Mouse (Mus musculus) midbrain, postnatal 0 days (tissue): ENCODE data around the gene Pitpnc1. TPM values are rescaled to one million over a fixed set of nuclear protein-coding genes. Genes with fewer than 3 reads are reported as not detected.

ENCODE experiments used
- ATAC-seq: fragments of 200-750 bp; cut with Nextera tagmentation; 2 replicates; pipeline ENCODE4 v1.8.0; 2017; ENCODE audit warnings: moderate number of reproducible peaks, mild to moderate bottlenecking, moderate TSS enrichment, moderate library complexity; ENCODE audit not compliant: low FRiP score
- DNase-seq: peaks from one replicate; pipeline ENCODE4 v3.0.0-alpha.2; 2015; ENCODE audit warnings: low spot score
- H3K27ac ChIP-seq: fragments of 300-500 bp; sonication (generic); 2 replicates; pipeline ENCODE4 v1.5.1; 2014; ENCODE audit warnings: low read depth, mild to moderate bottlenecking, low read length, mixed read lengths
- H3K27me3 ChIP-seq: fragments of 300-500 bp; sonication (generic); 2 replicates; pipeline ENCODE4 v1.6.1; 2014; ENCODE audit warnings: low read length, control low read depth, mixed read lengths; ENCODE audit not compliant: insufficient read depth
- H3K36me3 ChIP-seq: fragments of 300-500 bp; sonication (generic); 2 replicates; pipeline ENCODE4 v1.6.1; 2014; ENCODE audit warnings: low read length, control low read depth, mixed read lengths; ENCODE audit not compliant: insufficient read depth
- H3K4me1 ChIP-seq: fragments of 300-500 bp; sonication (generic); 2 replicates; pipeline ENCODE4 v1.6.1; 2014; ENCODE audit warnings: mild to moderate bottlenecking, control low read depth, antibody characterized with exemption, low read length, mixed read lengths; ENCODE audit not compliant: insufficient read depth
- H3K4me2 ChIP-seq: fragments of 300-500 bp; sonication (generic); 2 replicates; pipeline ENCODE4 v1.6.1; 2014; ENCODE audit warnings: low read depth, mild to moderate bottlenecking, low read length, mixed read lengths; ENCODE audit not compliant: poor library complexity, severe bottlenecking
- H3K4me3 ChIP-seq: fragments of 300-500 bp; sonication (generic); 2 replicates; pipeline ENCODE4 v1.5.1; 2014; ENCODE audit warnings: low read depth, mild to moderate bottlenecking, low read length, moderate library complexity
- H3K9ac ChIP-seq: fragments of 300-500 bp; sonication (generic); replicated peaks from 2 replicates; pipeline ENCODE4 v1.6.1; 2014; ENCODE audit warnings: mild to moderate bottlenecking, low read length, moderate library complexity, mixed read lengths; ENCODE audit not compliant: poor library complexity, severe bottlenecking
- H3K9me3 ChIP-seq: fragments of 300-500 bp; sonication (generic); 2 replicates; pipeline ENCODE4 v1.6.1; 2016; ENCODE audit warnings: low read length, control low read depth
- CTCF ChIP-seq: IDR thresholded peaks from 2 replicates; pipeline ENCODE4 v1.5.1; 2016; ENCODE audit warnings: antibody characterized with exemption, mild to moderate bottlenecking
- WGBS: fragments of 180-500 bp; shearing (Covaris S2); extraction: QIAGEN DNeasy Blood & Tissue Kit; methylation state at CpG from one replicate; pipeline ENCODE4 v1.1.7; 2014; 5-methylcytosine and 5-hydroxymethylcytosine counted together
- polyA plus RNA-seq: library from polyadenylated mRNA; unstranded; fragments of >200 nt; fragmentation: Nextera tagmentation; extraction: Ambion mirVana; gene quantifications from 2 replicates; pipeline ENCODE4 v1.2.1, GENCODE M21; 2015
- total RNA-seq: library from RNA; depleted of rRNA; stranded (reverse); fragments of >200 nt; gene quantifications from 2 replicates; pipeline ENCODE4 v1.2.3, GENCODE M21; 2014

Pitpnc1 gene
- total and polyA plus RNA-seq, 2 experiments from 2014 or later: 54.0 to 56.5 TPM

GRCm38 (mm10) chr11:107465041-107465440 is 5.5 kb downstream of the Pitpnc1 start:
- Histone ChIP-seq H3K27ac (no peak overlapping the region), H3K4me1 (peaks cover 6% of the 10 kb centered on the region), H3K27me3 (no peaks in the 10 kb centered on the region), H3K36me3 (no peaks in the 10 kb centered on the region), H3K9ac (no peak overlapping the region), H3K4me2 (no peak overlapping the region), H3K4me3 (no peak overlapping the region), H3K9me3 (no peaks in the 10 kb centered on the region)
- no peak for TF ChIP-seq CTCF
- DNase-seq (no peak), ATAC-seq (no peak)
- WGBS: 93% methylated on average over 4 of the region's 4 CpGs

- no peak for TF ChIP-seq CTCF
- H3K27ac ChIP-seq: no peak overlapping the region
- H3K4me3 ChIP-seq: no peak overlapping the region
Measured at GRCm38 (mm10) chr11:107464141-107464540, 6.4 kb downstream of the Pitpnc1 start.

GRCm38 (mm10) chr11:107463251-107463681 is 7.2 kb downstream of the Pitpnc1 start:
- WGBS: 86% methylated on average over 12 of the region's 12 CpGs
- Histone ChIP-seq H3K27ac (no peak overlapping the region), H3K27me3 (no peaks in the 10 kb centered on the region), H3K36me3 (no peaks in the 10 kb centered on the region), H3K4me3 (no peak overlapping the region), H3K9ac (no peak overlapping the region), H3K9me3 (no peaks in the 10 kb centered on the region), H3K4me1 (peaks cover 4% of the 10 kb centered on the region), H3K4me2 (no peak overlapping the region)
- no peak for DNase-seq
- no peak for TF ChIP-seq CTCF
- ATAC-seq: no peak

More at GRCm38 (mm10) chr11:107464141-107464540, 6.4 kb downstream of the Pitpnc1 start:
- Histone ChIP-seq H3K36me3 (no peaks in the 10 kb centered on the region), H3K27me3 (no peaks in the 10 kb centered on the region), H3K4me1 (peaks cover 6% of the 10 kb centered on the region), H3K9me3 (no peaks in the 10 kb centered on the region), H3K4me2 (no peak overlapping the region), H3K9ac (no peak overlapping the region)
- WGBS: 47% methylated on average over 6 of the region's 6 CpGs
- ATAC-seq: no peak
- DNase-seq: peak; percentile 27

GRCm38 (mm10) chr11:107462478-107462877 is 8.0 kb downstream of the Pitpnc1 start:
- Histone ChIP-seq H3K27me3 (no peaks in the 10 kb centered on the region), H3K27ac (no peak overlapping the region), H3K36me3 (no peaks in the 10 kb centered on the region), H3K9ac (no peak overlapping the region), H3K4me3 (no peak overlapping the region), H3K4me2 (no peak overlapping the region), H3K9me3 (no peaks in the 10 kb centered on the region), H3K4me1 (no peaks in the 10 kb centered on the region)
- 99% methylated on average over 3 of the region's 3 CpGs for WGBS
- ATAC-seq (no peak), DNase-seq (no peak)
- TF ChIP-seq CTCF: peak; percentile 37; the same call in 1 of the 2 replicates

GRCm38 (mm10) chr11:107459828-107460227 is 10.7 kb downstream of the Pitpnc1 start:
- WGBS: 56% methylated on average over 7 of the region's 7 CpGs
- no peak for TF ChIP-seq CTCF
- Histone ChIP-seq H3K4me1 (no peaks in the 10 kb centered on the region), H3K36me3 (no peaks in the 10 kb centered on the region), H3K4me3 (no peak overlapping the region), H3K27ac (no peak overlapping the region), H3K4me2 (no peak overlapping the region), H3K9ac (no peak overlapping the region), H3K27me3 (no peaks in the 10 kb centered on the region), H3K9me3 (no peaks in the 10 kb centered on the region)
- no peak for ATAC-seq
- DNase-seq: no peak

- no peaks in the 10 kb centered on the region for H3K36me3 ChIP-seq
- H3K27me3 ChIP-seq: no peaks in the 10 kb centered on the region
- no peaks in the 10 kb centered on the region for H3K4me1 ChIP-seq
- no peak overlapping the region for H3K9ac ChIP-seq
- no peak overlapping the region for H3K4me2 ChIP-seq
- H3K27ac ChIP-seq: no peak overlapping the region
- ATAC-seq (no peak), DNase-seq (no peak)
- no peak for TF ChIP-seq CTCF
- H3K4me3 ChIP-seq: no peak overlapping the region
- H3K9me3 ChIP-seq: no peaks in the 10 kb centered on the region
- 90% methylated on average over 7 of the region's 7 CpGs for WGBS
Measured at GRCm38 (mm10) chr11:107458986-107459385, 11.5 kb downstream of the Pitpnc1 start.
